Mouse (Mus musculus) T-helper 2 cell (primary cell): Measurements from ENCODE around the gene Fabp3.

Experiments
- in situ Hi-C: fragments of 300-600 bp; cut with MboI, MseI; formaldehyde crosslinking; loops from one replicate; pipeline ENCODE4 v1.15.1; 2025; ENCODE audit warnings: high pct_unique_total_duplicates

Fabp3 gene

GRCm38 (mm10) chr4:130308231-130309081 lies at the start of gene Fabp3, which contains the start of gene Gm10570:
Gene Fabp3, plus strand, starts transcription at chr4:130308595.
Gene Gm10570, minus strand, starts transcription at chr4:130308674.
- in situ Hi-C loops, result no loop called here

- in situ Hi-C loops, result loop anchor here (10.0 kb wide), 1 partner anchor 994 kb away; no protein-coding TSS in a partner anchor
Measured at GRCm38 (mm10) chr4:130260406-130260805, 48.0 kb upstream of the Fabp3 start.

GRCm38 (mm10) chr4:130264131-130264530 lies 44.3 kb upstream of the Fabp3 start:
- in situ Hi-C loops, result loop anchor here (10.0 kb wide), 1 partner anchor 991 kb away; no protein-coding TSS in a partner anchor

- in situ Hi-C loops, result loop anchor here (10.0 kb wide), 1 partner anchor 990 kb away; no protein-coding TSS in a partner anchor
Measured at GRCm38 (mm10) chr4:130264698-130265349, 43.6 kb upstream of the Fabp3 start.

- in situ Hi-C loops, result loop anchor here (10.0 kb wide), 1 partner anchor 988 kb away; no protein-coding TSS in a partner anchor
Measured at GRCm38 (mm10) chr4:130266601-130267000, 41.8 kb upstream of the Fabp3 start.

- in situ Hi-C loops, result loop anchor here (10.0 kb wide), 1 partner anchor 988 kb away; no protein-coding TSS in a partner anchor
Measured at GRCm38 (mm10) chr4:130267069-130267468, 41.3 kb upstream of the Fabp3 start.

- in situ Hi-C loops, result loop anchor here (10.0 kb wide), 1 partner anchor 986 kb away; no protein-coding TSS in a partner anchor
Measured at GRCm38 (mm10) chr4:130268736-130269135, 39.7 kb upstream of the Fabp3 start.

- in situ Hi-C loops, result no loop called here
Measured at GRCm38 (mm10) chr4:130270089-130270488, 38.3 kb upstream of the Fabp3 start.

GRCm38 (mm10) chr4:130270611-130271347 lies 37.6 kb upstream of the Fabp3 start:
- in situ Hi-C loops, result no loop called here

GRCm38 (mm10) chr4:130273698-130274345 lies 34.6 kb upstream of the Fabp3 start:
- in situ Hi-C loops, result no loop called here

- in situ Hi-C loops, result no loop called here
Measured at GRCm38 (mm10) chr4:130274346-130275015, 33.9 kb upstream of the Fabp3 start.

GRCm38 (mm10) chr4:130275016-130275822 lies 33.2 kb upstream of the Fabp3 start:
- in situ Hi-C loops, result no loop called here

- in situ Hi-C loops, result no loop called here
Measured at GRCm38 (mm10) chr4:130275823-130276105, 32.6 kb upstream of the Fabp3 start.

GRCm38 (mm10) chr4:130276573-130277176 lies 31.7 kb upstream of the Fabp3 start:
- in situ Hi-C loops, result no loop called here

GRCm38 (mm10) chr4:130279105-130279504 lies 29.3 kb upstream of the Fabp3 start, which contains the start of gene Serinc2:
Gene Serinc2, minus strand, starts transcription at chr4:130279205.
- in situ Hi-C loops, result no loop called here

- in situ Hi-C loops, result no loop called here
Measured at GRCm38 (mm10) chr4:130282856-130283255, 25.5 kb upstream of the Fabp3 start.

GRCm38 (mm10) chr4:130283826-130284225 lies 24.6 kb upstream of the Fabp3 start:
- in situ Hi-C loops, result no loop called here

- in situ Hi-C loops, result no loop called here
Measured at GRCm38 (mm10) chr4:130286531-130286930, 21.9 kb upstream of the Fabp3 start.

GRCm38 (mm10) chr4:130289824-130290223 lies 18.6 kb upstream of the Fabp3 start:
- in situ Hi-C loops, result loop anchor here (5.0 kb wide), 1 partner anchor 247 kb away; no protein-coding TSS in a partner anchor
